Mouse (Mus musculus) central nervous system, embryonic 11.5 days (tissue): ENCODE measurements around the gene Hist1h4f. TPM values are rescaled to one million over a fixed set of nuclear protein-coding genes. Genes with fewer than 3 reads are reported as not detected.

Experiments
- polyA plus RNA-seq: library from polyadenylated mRNA; depleted of rRNA; stranded (reverse); fragments of >200 nt; gene quantifications from 2 replicates; pipeline ENCODE4 v1.2.3, GENCODE M21; 2012; rRNA removed

Hist1h4f gene
- 19.4 and 22.4 TPM in 2 replicates for polyA plus RNA-seq

DNA sequence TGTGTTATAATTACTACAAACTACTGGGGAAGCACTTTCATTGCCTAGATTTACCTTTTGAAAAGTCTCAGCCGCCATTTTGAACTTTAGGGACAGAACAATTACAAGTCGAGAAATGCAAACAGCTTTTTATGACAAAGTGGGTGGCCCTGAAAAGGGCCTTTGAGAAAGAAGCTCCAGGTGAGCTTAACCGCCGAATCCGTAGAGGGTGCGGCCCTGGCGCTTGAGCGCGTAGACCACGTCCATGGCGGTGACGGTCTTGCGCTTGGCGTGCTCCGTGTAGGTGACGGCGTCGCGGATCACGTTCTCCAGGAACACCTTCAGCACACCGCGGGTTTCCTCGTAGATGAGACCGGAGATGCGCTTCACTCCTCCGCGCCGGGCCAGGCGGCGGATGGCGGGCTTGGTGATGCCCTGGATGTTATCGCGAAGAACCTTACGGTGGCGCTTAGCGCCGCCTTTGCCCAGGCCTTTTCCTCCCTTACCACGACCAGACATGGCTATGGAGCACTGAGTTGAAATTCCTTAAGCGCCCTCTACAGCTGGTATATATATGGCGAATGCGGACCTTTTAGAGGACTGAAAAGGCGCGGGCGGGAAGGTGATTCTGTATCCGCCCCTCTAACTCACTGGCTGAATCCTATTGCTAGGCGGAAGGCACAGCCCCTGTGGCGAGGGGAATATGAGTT lies at the start of gene Hist1h4f:
Gene Hist1h4f (minus strand): TSS at position 503 of the 689 bp plus-strand sequence.

DNA sequence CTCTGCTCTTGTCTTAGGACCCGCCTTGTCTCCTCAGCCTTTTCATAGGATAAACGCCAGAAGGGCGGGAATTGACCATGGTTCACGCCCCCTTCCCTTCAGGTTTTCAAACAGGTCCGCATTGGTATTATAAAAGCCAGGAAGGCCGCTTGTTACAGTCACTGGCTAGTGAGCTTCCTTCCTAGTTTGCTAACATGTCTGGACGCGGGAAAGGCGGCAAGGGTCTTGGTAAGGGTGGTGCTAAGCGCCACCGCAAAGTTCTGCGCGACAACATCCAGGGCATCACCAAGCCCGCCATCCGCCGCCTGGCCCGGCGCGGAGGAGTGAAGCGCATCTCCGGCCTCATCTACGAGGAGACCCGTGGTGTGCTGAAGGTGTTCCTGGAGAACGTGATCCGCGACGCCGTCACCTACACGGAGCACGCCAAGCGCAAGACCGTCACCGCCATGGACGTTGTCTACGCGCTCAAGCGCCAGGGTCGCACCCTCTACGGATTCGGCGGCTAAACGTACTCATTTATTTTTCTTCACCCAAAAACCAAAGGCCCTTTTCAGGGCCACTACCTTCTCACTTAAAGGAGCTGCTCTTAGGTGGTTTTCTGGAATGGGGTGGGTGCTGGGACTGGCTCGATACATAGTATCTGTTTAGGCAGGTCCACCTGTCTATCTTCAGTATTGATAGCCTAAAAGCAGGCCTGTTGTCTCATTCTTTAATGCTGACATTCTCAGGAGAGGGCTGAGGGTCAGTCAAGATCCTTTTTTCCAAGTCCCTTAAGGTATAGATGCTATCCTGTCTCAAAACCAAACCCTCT lies 30.2 kb upstream of the Hist1h4f start, which contains the start of gene Hist1h4d:
Gene Hist1h4d (plus strand): TSS at position 191 of the 811 bp plus-strand sequence.

DNA sequence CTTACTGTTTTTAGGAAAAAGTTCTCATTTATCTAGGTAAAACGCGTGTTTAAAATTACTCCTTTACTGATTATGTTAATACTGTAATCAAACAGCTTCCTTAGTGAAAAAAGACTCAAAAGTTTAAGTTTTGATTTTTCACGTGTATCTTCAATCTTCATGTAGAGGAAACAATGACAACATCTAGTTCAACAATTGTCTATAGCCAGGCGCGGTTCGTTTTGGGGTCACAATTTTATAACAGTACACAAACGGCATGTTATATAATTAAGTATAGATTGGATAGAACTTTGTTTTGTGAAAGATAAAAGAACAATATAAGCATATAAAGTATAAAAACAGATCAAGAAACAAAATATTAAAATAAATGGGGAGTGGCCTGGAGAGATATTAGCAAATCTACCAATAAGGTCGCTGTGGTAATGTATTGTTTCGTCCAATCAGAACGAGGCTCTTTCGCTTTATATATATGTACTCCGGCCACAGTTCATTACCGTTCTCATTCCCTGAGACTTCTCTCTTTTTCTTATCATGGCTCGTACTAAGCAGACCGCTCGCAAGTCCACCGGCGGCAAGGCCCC lies 23.9 kb upstream of the Hist1h4f start, which contains the start of gene Hist1h3d:
Gene Hist1h3d (plus strand): TSS at position 493 of the 581 bp plus-strand sequence.

DNA sequence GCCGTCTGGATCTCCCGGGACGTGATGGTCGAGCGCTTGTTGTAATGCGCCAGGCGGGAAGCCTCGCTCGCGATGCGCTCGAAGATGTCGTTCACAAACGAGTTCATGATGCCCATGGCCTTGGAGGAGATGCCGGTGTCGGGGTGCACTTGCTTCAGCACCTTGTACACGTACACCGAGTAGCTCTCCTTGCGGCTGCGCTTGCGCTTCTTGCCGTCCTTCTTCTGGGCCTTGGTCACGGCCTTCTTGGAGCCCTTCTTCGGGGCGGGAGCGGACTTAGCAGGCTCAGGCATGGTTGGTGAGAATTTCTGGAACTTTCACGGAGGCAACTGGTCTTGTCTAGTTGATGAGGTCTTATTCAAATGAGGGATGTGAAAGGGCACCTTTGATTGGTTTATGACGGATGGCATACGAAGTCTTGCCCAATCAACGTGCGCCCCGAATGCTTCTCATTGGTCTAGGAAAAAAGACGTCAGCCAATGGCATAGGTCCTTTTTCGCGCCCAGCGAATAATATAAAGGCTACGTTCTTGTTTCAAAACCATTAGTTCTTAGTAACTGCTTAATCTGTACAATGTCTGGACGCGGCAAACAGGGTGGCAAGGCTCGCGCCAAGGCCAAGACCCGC lies 22.6 kb upstream of the Hist1h4f start, which contains the start of the genes Hist1h2bf and Hist1h2ad:
Gene Hist1h2bf (minus strand): TSS at position 299 of the 627 bp plus-strand sequence.
Gene Hist1h2ad (plus strand): TSS at position 484 of the 627 bp plus-strand sequence.

DNA sequence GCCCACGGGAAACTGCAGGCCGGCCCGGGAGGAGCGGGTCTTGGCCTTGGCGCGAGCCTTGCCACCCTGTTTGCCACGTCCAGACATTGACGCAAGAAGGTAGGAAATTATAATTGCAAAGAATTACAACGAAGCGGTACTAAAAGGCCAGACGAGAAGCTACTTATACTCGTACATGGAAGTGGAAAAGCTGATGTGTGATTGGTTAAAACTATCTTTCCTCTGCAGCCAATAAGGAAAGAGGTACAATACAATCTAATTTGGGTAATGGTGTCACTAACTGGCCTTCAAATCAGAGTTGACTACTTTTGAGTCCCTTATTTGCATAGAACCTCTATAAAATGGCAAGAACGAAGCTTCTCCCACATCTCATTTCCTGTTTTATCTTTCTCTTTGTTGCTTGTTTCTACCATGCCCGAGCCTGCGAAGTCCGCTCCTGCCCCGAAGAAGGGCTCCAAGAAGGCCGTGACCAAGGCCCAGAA lies 19.6 kb upstream of the Hist1h4f start, which contains the start of the genes Hist1h2ae and Hist1h2bg:
Gene Hist1h2ae (minus strand): TSS at position 199 of the 482 bp plus-strand sequence.
Gene Hist1h2bg (plus strand): TSS at position 375 of the 482 bp plus-strand sequence.

DNA sequence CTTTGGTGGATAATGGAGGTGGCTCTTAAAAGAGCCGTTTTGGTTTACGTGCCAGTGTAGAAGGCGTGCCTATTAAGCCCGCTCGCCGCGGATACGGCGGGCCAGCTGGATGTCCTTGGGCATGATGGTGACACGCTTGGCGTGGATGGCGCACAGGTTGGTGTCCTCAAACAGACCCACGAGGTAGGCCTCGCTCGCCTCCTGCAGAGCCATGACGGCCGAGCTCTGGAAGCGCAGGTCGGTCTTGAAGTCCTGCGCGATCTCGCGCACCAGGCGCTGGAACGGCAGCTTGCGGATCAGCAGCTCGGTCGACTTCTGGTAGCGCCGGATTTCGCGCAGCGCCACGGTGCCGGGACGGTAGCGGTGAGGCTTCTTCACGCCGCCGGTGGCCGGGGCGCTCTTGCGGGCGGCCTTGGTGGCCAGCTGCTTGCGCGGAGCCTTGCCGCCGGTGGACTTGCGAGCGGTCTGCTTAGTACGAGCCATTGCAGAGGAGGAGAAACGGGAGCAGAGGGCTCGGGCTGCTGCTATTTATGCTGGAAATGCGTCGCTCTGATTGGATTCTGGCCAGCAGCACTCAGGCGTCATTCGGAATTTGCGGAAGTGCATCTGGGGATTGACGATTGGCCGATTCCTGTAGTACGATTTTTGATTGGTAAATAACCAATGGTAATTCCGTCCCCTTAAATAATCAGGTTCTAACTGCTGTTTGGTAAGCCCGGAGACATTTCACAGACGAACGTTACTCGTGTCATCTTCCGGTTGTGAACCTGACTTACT lies 10.6 kb upstream of the Hist1h4f start, which contains the start of gene Hist1h3e:
Gene Hist1h3e (minus strand): TSS at position 487 of the 777 bp plus-strand sequence.

DNA sequence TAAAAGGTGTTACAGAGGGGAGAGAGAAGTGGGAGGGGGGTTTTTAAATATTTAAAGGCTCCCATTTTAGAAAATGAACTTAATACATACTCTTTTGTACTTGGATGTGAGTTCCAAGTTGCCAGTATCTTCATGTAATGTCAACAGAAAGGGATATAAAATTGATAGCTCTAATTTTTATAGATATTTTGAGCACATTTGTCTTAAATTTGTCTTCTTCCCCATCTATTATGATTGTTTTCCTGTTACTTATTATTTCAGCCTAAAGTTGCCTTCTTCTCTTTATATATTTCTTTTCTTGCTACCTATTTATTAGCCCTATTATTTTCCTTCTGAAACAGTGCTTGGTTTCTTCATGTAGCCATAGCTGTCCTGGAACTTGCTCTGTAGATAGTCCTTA lies 1.5 kb upstream of the Hist1h4f start, which contains the start of gene Hist1h1d:
Gene Hist1h1d (plus strand): TSS at position 301 of the 400 bp plus-strand sequence.

DNA sequence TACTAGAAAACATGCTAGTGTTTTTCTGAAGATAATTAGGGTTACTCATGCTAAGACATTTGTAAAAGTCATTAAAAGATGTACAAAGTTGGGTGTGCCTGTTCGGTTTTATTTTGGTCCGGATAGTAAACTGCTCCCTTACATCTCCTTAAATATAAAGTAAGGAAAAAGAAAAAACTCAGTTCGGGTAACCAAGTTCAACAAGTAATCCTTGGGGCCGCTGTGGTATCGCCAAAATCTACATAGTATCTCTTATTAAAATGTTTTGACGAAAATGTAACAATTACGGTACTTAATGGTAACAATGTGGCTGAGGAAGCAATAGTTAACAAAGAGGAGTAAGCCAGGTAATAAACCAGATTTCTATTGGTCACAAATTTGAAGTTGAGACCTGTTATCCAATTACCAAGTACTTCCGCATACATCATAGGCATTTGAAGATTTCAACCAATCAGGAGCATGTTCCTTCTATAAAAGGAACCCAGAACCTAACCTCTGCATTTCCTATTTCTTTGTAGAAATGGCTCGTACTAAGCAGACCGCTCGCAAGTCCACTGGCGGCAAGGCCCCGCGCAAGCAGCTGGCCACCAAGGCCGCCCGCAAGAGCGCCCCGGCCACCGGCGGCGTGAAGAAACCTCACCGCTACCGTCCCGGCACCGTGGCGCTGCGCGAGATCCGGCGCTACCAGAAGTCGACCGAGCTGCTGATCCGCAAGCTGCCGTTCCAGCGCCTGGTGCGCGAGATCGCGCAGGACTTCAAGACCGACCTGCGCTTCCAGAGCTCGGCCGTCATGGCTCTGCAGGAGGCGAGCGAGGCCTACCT lies 7.3 kb downstream of the Hist1h4f start, which contains the start of gene Hist1h3f:
Gene Hist1h3f (plus strand): TSS at position 88 of the 822 bp plus-strand sequence.

DNA sequence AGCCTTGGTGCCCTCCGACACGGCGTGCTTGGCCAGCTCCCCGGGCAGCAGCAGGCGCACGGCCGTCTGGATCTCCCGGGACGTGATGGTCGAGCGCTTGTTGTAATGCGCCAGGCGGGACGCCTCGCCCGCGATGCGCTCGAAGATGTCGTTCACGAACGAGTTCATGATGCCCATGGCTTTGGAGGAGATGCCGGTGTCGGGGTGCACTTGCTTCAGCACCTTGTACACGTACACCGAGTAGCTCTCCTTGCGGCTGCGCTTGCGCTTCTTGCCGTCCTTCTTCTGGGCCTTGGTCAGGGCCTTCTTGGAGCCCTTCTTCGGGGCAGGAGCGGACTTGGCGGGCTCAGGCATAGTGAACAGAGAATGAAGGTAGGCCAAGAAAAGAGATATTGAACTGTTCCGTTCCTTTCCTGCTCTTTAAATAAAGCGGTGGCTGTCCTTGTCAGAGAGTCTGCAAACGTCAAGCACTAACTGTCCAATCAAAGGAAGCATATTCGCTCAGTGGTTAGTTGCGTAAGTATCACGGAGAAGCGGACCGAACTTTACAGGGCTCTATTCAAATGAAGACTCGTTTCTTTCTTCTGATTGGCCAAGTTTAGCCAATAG lies 8.3 kb downstream of the Hist1h4f start, which contains the start of gene Hist1h2bh:
Gene Hist1h2bh (minus strand): TSS at position 394 of the 609 bp plus-strand sequence.

DNA sequence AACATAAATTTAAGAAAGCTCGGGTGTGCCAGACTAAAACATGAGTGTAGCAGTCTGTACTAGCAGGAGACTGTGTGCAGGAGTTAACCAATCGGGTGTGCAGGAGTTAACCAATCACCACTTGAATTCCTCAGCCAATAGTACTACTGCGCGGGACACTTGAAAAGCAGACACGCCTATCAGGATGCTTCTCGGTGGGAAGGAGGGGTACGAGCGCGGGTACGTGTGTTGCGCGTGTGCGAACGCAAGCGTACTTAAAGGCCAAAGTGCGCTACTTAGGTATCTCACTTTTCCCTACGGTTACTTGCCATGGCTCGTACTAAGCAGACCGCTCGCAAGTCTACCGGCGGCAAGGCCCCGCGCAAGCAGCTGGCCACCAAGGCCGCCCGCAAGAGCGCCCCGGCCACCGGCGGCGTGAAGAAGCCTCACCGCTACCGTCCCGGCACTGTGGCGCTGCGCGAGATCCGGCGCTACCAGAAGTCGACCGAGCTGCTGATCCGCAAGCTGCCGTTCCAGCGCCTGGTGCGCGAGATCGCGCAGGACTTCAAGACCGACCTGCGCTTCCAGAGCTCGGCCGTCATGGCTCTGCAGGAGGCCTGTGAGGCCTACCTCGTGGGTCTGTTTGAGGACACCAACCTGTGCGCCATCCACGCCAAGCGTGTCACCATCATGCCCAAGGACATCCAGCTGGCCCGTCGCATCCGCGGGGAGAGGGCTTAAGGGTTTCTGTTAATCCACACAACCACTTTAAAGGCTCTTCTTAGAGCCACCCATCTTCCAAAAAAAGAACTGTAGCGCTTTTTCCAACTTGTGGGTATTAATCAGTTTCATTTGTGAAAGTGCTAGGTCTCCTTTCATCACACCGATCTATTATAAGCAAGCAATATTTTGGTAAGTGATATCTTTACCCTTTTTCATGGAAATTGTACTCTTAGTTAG lies 16.0 kb downstream of the Hist1h4f start, which contains the start of gene Hist1h3g:
Gene Hist1h3g (plus strand): TSS at position 286 of the 939 bp plus-strand sequence.

DNA sequence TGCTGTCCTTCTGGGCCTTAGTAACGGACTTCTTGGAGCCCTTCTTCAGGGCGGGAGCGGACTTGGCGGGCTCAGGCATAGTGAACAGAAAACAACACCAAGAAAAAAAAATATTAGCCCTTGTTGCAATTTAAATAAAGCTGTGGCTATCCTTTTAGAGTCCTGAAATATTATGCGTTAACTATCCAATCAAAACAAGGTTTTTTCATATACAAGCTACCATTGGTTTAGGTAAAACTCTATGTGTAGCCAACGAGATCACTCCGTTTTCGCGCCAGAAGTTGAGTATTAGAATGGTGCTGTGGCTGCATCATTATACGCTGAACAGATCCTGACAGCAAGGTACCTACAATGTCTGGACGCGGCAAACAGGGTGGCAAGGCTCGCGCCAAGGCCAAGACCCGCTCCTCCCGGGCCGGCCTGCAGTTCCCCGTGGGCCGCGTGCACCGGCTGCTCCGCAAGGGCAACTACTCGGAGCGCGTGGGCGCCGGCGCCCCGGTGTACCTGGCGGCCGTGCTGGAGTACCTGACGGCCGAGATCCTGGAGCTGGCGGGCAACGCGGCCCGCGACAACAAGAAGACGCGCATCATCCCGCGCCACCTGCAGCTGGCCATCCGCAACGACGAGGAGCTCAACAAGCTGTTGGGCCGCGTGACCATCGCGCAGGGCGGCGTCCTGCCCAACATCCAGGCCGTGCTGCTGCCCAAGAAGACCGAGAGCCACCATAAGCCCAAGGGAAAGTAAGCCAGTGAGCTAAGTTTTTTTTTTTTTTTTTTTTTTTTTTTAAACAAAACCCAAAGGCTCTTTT lies 17.7 kb downstream of the Hist1h4f start, which contains the start of gene Hist1h2af:
Gene Hist1h2af (plus strand): TSS at position 347 of the 808 bp plus-strand sequence.

DNA sequence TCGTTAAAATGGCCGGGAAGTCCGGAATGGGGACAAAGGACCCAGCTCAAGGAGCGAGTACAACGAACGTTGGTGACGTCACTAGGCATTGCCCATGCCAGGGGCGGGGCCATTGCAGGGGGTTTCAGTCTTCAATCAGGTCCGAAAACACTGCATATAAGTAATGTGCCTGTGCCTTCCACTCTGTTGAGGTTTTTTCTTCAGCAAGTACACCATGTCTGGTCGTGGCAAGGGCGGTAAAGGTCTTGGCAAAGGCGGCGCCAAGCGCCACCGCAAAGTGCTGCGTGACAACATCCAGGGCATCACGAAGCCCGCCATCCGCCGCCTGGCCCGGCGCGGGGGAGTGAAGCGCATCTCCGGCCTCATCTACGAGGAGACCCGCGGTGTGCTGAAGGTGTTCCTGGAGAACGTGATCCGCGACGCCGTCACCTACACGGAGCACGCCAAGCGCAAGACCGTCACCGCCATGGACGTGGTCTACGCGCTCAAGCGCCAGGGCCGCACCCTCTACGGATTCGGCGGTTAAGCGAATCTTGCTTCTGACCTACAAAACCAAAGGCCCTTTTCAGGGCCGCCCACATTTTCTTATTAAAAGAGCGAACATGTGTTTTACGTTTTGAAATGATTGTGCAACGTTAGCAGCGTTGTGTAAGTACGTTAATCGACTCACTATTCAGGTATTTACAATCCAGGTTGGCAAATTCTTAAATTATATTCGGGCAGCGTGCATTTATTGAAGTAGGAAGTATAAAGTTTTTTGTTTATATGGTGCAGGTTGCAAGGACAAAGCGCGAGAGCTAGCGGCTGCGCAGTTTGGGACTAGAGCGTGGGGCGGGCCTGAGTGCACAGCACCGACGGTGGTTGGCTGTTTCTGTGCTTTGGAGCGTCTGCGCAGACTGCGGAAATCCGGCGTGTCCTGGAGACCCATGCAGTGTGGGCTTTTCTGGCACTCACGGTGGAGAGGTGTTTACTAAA lies 20.3 kb downstream of the Hist1h4f start, which contains the start of gene Hist1h4h:
Gene Hist1h4h (plus strand): TSS at position 150 of the 975 bp plus-strand sequence.

